ENCODE assay signal across 8 mouse cellular contexts in the genomic region with DNA sequence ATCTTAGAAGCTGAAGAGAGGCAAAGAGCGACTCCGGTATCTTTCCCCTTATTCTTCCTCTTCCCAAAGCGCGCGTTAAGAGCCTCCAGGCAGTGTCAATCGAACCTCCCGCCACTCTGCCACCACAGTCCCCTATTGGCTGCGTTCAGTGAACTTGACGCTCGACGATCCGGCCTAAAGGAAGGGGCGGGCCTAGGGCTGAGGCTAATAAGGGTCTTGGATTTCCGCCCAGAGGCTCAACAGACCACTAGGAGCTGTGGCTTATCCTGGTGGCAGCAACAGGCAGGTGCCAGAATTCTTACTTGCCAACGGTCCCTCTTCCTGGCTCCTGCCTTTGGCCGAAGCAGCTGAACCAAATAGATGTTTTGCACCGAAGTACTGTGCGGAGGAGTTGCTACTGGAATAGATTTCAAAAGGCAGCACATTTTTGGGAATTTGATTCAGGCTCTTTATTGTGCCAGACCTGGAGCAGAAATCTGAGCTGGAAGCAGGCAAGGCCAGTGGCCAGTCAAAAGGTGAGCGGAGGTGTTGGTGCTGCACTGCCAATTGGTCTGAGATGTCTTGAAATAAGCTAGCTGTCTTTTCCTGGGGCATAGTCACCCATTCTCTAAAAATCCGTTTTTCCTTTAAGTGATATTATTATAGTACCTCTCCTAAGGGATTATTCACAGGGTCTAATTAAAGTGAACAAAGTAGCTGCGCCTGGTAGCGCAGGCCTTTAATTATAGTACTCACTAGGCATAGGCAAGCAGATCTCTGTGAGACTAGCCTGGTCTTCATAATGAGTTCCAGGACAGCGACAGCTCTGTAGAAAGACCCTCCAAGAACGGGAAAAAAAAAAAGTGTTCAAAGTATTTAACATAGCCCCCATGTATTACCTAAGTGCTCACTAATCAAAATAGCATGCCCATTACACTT. TPM values are rescaled to one million over a fixed set of nuclear protein-coding genes. Genes with fewer than 3 reads are reported as not detected.
A peak's percentile ranks its signal among the peaks of the same experiment; 100 is the strongest.
DNase-seq lines count a peak whose midpoint lies in the region; ATAC-seq lines count a peak whose summit lies in the region.

Rad54l (minus strand) TSS at position 89 of the 918 bp plus-strand sequence.
Pomgnt1 (plus strand) TSS at position 239 of the 918 bp plus-strand sequence.

- intact Hi-C loops in left cerebral cortex, postnatal 4 days (cut with DNase I): no loop called here

- peaks cover 10% of the 10 kb centered on the region for H3K4me1 ChIP-seq in intestine, embryonic 14.5 days (replicated peaks; ENCODE audit: control insufficient read depth, insufficient read depth, low read length)
- H3K4me1 ChIP-seq in midbrain, embryonic 11.5 days (ENCODE audit: control insufficient read depth, insufficient read depth, low read length): peaks cover 14% of the 10 kb centered on the region

- no peaks in the 10 kb centered on the region for H3K27me3 ChIP-seq in intestine, embryonic 14.5 days (replicated peaks; ENCODE audit: control insufficient read depth, insufficient read depth, low read length)
- no peaks in the 10 kb centered on the region for H3K27me3 ChIP-seq in midbrain, embryonic 11.5 days (ENCODE audit: control insufficient read depth, insufficient read depth, low read length)

- H3K36me3 ChIP-seq in intestine, embryonic 14.5 days (ENCODE audit: control insufficient read depth, insufficient read depth, low read length): 0 out of 2 replicates have a peak, but pooled peaks cover 6% of the 10 kb centered on the region
- H3K36me3 ChIP-seq in midbrain, embryonic 11.5 days (ENCODE audit: control insufficient read depth, insufficient read depth, low read length): peaks cover 3% of the 10 kb centered on the region; the same call in 1 of the 2 replicates

- 6% methylated on average over 24 of the region's 24 CpGs for WGBS in intestine, embryonic 14.5 days
- WGBS in midbrain, embryonic 11.5 days: 7% methylated on average over 24 of the region's 24 CpGs

- ATAC-seq in intestine, embryonic 14.5 days (replicated peaks; ENCODE audit: low FRiP score, low TSS enrichment, low read depth): peak; percentile 96
- ATAC-seq in midbrain, embryonic 11.5 days (ENCODE audit: low FRiP score): peak; percentile 100

- H3K9ac ChIP-seq in intestine, embryonic 14.5 days (ENCODE audit: low read length): peak within 1 kb of the TSS; percentile 50
- H3K9ac ChIP-seq in midbrain, embryonic 11.5 days (ENCODE audit: low read length): peak within 1 kb of the TSS; percentile 72

- peak within 1 kb of the TSS; percentile 53 for H3K4me3 ChIP-seq in intestine, embryonic 14.5 days (ENCODE audit: low read depth, low read length)
- H3K4me3 ChIP-seq in midbrain, embryonic 11.5 days (ENCODE audit: low read depth, low read length): peak within 1 kb of the TSS; percentile 51

- DNase-seq in adrenal gland, adult 8-10 months: peak; percentile 75
- peak; percentile 98 for DNase-seq in embryo, embryonic 11 days
- peak; percentile 76 for DNase-seq in gastrocnemius, postnatal 25 days
- DNase-seq in intestine, embryonic 14.5 days (ENCODE audit: low spot score): peak; percentile 89
- peak; percentile 92 for DNase-seq in left cerebral cortex, postnatal 4 days
- DNase-seq in midbrain, embryonic 11.5 days (ENCODE audit: low spot score, missing footprints): peak; percentile 97
- peak; percentile 77 for DNase-seq in right cerebral cortex, postnatal 4 days
- DNase-seq in yolk sac, embryonic 10.5 days (ENCODE audit: low spot score): peak; percentile 91

- no peaks in the 10 kb centered on the region for H3K9me3 ChIP-seq in intestine, embryonic 14.5 days (ENCODE audit: control insufficient read depth, low read length)
- H3K9me3 ChIP-seq in midbrain, embryonic 11.5 days (ENCODE audit: control insufficient read depth, low read length): no peaks in the 10 kb centered on the region

- H3K4me2 ChIP-seq in intestine, embryonic 14.5 days (ENCODE audit: low read length): peak within 1 kb of the TSS; percentile 59
- H3K4me2 ChIP-seq in midbrain, embryonic 11.5 days: peak within 1 kb of the TSS; percentile 63

- H3K27ac ChIP-seq in intestine, embryonic 14.5 days (ENCODE audit: low read depth): peak within 1 kb of the TSS; percentile 19; the same call in 1 of the 2 replicates
- no peak within 1 kb of the TSS for H3K27ac ChIP-seq in midbrain, embryonic 11.5 days (ENCODE audit: low read depth, low read length)

RNA-seq across cellular contexts. Expression of gene Rad54l, which starts in this region (rescaled TPM):
- 1 to 10 TPM; 1.0 to 1.4 (median 1.2) TPM for total RNA-seq in adrenal gland, adult 8-10 months (2022)
- under 1 TPM; 0.36 to 0.91 TPM for total RNA-seq in gastrocnemius, postnatal 25 days (2021)
- 33.0 and 36.5 TPM in 2 replicates for polyA plus RNA-seq in intestine, embryonic 14.5 days (2014; fragmentation: Nextera tagmentation; extraction: Ambion mirVana)
- total RNA-seq in left cerebral cortex, postnatal 4 days (2021): 1 to 10 TPM; 2.4 to 3.2 TPM
- 55.8 and 61.0 TPM in 2 replicates for polyA plus RNA-seq in midbrain, embryonic 11.5 days (2014; fragmentation: Nextera tagmentation; extraction: Ambion mirVana)

RNA-seq across cellular contexts. Expression of gene Pomgnt1, which starts in this region (rescaled TPM):
- 10 to 100 TPM; 58.5 to 69.6 (median 62.9) TPM for total RNA-seq in adrenal gland, adult 8-10 months (2022)
- 10 to 100 TPM; 48.1 to 48.2 TPM for total RNA-seq in gastrocnemius, postnatal 25 days (2021)
- polyA plus RNA-seq in intestine, embryonic 14.5 days (2014; fragmentation: Nextera tagmentation; extraction: Ambion mirVana): 53.7 and 57.4 TPM in 2 replicates
- 10 to 100 TPM; 78.4 to 83.7 TPM for total RNA-seq in left cerebral cortex, postnatal 4 days (2021)
- polyA plus RNA-seq in midbrain, embryonic 11.5 days (2014; fragmentation: Nextera tagmentation; extraction: Ambion mirVana): 46.6 and 48.4 TPM in 2 replicates
